Mouse (Mus musculus) stomach, embryonic 15.5 days (tissue): ENCODE data around the gene Cnmd. TPM values are rescaled to one million over a fixed set of nuclear protein-coding genes. Genes with fewer than 3 reads are reported as not detected.
A peak's percentile ranks its signal among the peaks of the same experiment; 100 is the strongest.

Experiments used
- ATAC-seq: fragments of 200-750 bp; cut with Nextera tagmentation; 2 replicates; pipeline ENCODE4 v1.8.0; 2017; ENCODE audit warnings: low read depth, moderate number of reproducible peaks, moderate TSS enrichment; ENCODE audit not compliant: insufficient read depth, low FRiP score
- H3K27ac ChIP-seq: fragments of 300-500 bp; sonication (generic); 2 replicates; pipeline ENCODE4 v1.5.1; 2015; ENCODE audit warnings: mild to moderate bottlenecking, inconsistent platforms
- H3K27me3 ChIP-seq: fragments of 300-500 bp; sonication (generic); replicated peaks from 2 replicates; pipeline ENCODE4 v1.6.1; 2015; ENCODE audit warnings: inconsistent platforms
- H3K36me3 ChIP-seq: fragments of 300-500 bp; sonication (generic); 2 replicates; pipeline ENCODE4 v1.6.1; 2015; ENCODE audit warnings: inconsistent platforms
- H3K4me1 ChIP-seq: fragments of 300-500 bp; sonication (generic); 2 replicates; pipeline ENCODE4 v1.6.1; 2015; ENCODE audit warnings: inconsistent platforms
- H3K4me2 ChIP-seq: fragments of 300-500 bp; sonication (generic); 2 replicates; pipeline ENCODE4 v1.6.1; 2015; ENCODE audit warnings: mild to moderate bottlenecking, inconsistent platforms
- H3K4me3 ChIP-seq: fragments of 300-500 bp; sonication (generic); replicated peaks from 2 replicates; pipeline ENCODE4 v1.5.1; 2015; ENCODE audit warnings: inconsistent platforms
- H3K9ac ChIP-seq: fragments of 300-500 bp; sonication (generic); 2 replicates; pipeline ENCODE4 v1.6.1; 2015; ENCODE audit warnings: inconsistent platforms
- H3K9me3 ChIP-seq: fragments of 300-500 bp; sonication (generic); 2 replicates; pipeline ENCODE4 v1.6.1; 2016; ENCODE audit warnings: inconsistent platforms
- WGBS: fragments of 180-500 bp; shearing (Covaris S2); methylation state at CpG from one replicate; pipeline ENCODE4 v1.1.7; 2015; 5-methylcytosine and 5-hydroxymethylcytosine counted together
- polyA plus RNA-seq: library from polyadenylated mRNA; unstranded; fragments of >200 nt; fragmentation: Nextera tagmentation; extraction: Ambion mirVana; gene quantifications from 2 replicates; pipeline ENCODE4 v1.2.1, GENCODE M21; 2015

Gene Cnmd
- polyA plus RNA-seq = 1.9 and 2.3 TPM in 2 replicates

GRCm38 (mm10) chr14:79662001-79662400 lies at the start of gene Cnmd:
Cnmd (minus strand) TSS chr14:79662170.
- Histone ChIP-seq H3K4me1 (0 out of 2 replicates have a peak, but pooled peaks cover 3% of the 10 kb centered on the region), H3K36me3 (no peaks in the 10 kb centered on the region), H3K27me3 (no peaks in the 10 kb centered on the region), H3K9me3 (no peaks in the 10 kb centered on the region), H3K9ac (no peak within 1 kb of the TSS), H3K4me3 (no peak within 1 kb of the TSS; the same call in 1 of the 2 replicates), H3K27ac (no peak within 1 kb of the TSS), H3K4me2 (peak within 1 kb of the TSS; percentile 47)
- 60% methylated on average over 4 of the region's 4 CpGs for WGBS
- no peak for ATAC-seq

GRCm38 (mm10) chr14:79711301-79711700 lies 49.3 kb upstream of the Cnmd start:
- H3K4me3 ChIP-seq = no peak overlapping the region
- no peak overlapping the region for H3K4me2 ChIP-seq
- 81% methylated on average over 4 of the region's 4 CpGs for WGBS
- no peak overlapping the region for H3K27ac ChIP-seq
- no peaks in the 10 kb centered on the region for H3K4me1 ChIP-seq
- no peak for ATAC-seq
- H3K27me3 ChIP-seq = no peaks in the 10 kb centered on the region
- no peaks in the 10 kb centered on the region for H3K36me3 ChIP-seq
- H3K9ac ChIP-seq = no peak overlapping the region
- no peaks in the 10 kb centered on the region for H3K9me3 ChIP-seq

GRCm38 (mm10) chr14:79703523-79704172 lies 41.7 kb upstream of the Cnmd start:
- Histone ChIP-seq H3K27me3 (no peaks in the 10 kb centered on the region), H3K4me1 (peaks cover 6% of the 10 kb centered on the region; the same call in 1 of the 2 replicates), H3K9me3 (no peaks in the 10 kb centered on the region), H3K9ac (no peak overlapping the region), H3K4me3 (no peak overlapping the region), H3K27ac (no peak overlapping the region), H3K4me2 (no peak overlapping the region), H3K36me3 (no peaks in the 10 kb centered on the region)
- no peak for ATAC-seq
- 64% methylated on average over 22 of the region's 22 CpGs for WGBS

- no peaks in the 10 kb centered on the region for H3K36me3 ChIP-seq
- no peak overlapping the region for H3K4me3 ChIP-seq
- no peak for ATAC-seq
- H3K4me1 ChIP-seq = peaks cover 6% of the 10 kb centered on the region; the same call in 1 of the 2 replicates
- H3K9ac ChIP-seq = no peak overlapping the region
- H3K9me3 ChIP-seq = no peaks in the 10 kb centered on the region
- no peaks in the 10 kb centered on the region for H3K27me3 ChIP-seq
- WGBS = 39% methylated on average over 5 of the region's 5 CpGs
- H3K4me2 ChIP-seq = no peak overlapping the region
- no peak overlapping the region for H3K27ac ChIP-seq
These were observed 39.6 kb upstream of the Cnmd start for GRCm38 (mm10) chr14:79701606-79702005.

- no peaks in the 10 kb centered on the region for H3K27me3 ChIP-seq
- no peak overlapping the region for H3K27ac ChIP-seq
- H3K9me3 ChIP-seq = no peaks in the 10 kb centered on the region
- no peaks in the 10 kb centered on the region for H3K36me3 ChIP-seq
- no peak for ATAC-seq
- no peak overlapping the region for H3K4me3 ChIP-seq
- WGBS = 37% methylated on average over 7 of the region's 7 CpGs
- H3K4me2 ChIP-seq = no peak overlapping the region
- no peak overlapping the region for H3K9ac ChIP-seq
- H3K4me1 ChIP-seq = peaks cover 6% of the 10 kb centered on the region; the same call in 1 of the 2 replicates
These were observed 39.1 kb upstream of the Cnmd start for GRCm38 (mm10) chr14:79701054-79701453.

GRCm38 (mm10) chr14:79699381-79699780 lies 37.4 kb upstream of the Cnmd start:
- Histone ChIP-seq H3K9ac (no peak overlapping the region), H3K36me3 (no peaks in the 10 kb centered on the region), H3K9me3 (no peaks in the 10 kb centered on the region), H3K4me3 (no peak overlapping the region), H3K27me3 (no peaks in the 10 kb centered on the region), H3K27ac (no peak overlapping the region), H3K4me2 (no peak overlapping the region), H3K4me1 (peaks cover 6% of the 10 kb centered on the region; the same call in 1 of the 2 replicates)
- no peak for ATAC-seq
- WGBS = 57% methylated on average over 6 of the region's 6 CpGs

- H3K27ac ChIP-seq = no peak overlapping the region
- H3K4me3 ChIP-seq = no peak overlapping the region
- H3K9me3 ChIP-seq = no peaks in the 10 kb centered on the region
- H3K4me2 ChIP-seq = no peak overlapping the region
- no peaks in the 10 kb centered on the region for H3K27me3 ChIP-seq
- WGBS = 85% methylated on average over 7 of the region's 7 CpGs
- H3K9ac ChIP-seq = no peak overlapping the region
- no peaks in the 10 kb centered on the region for H3K36me3 ChIP-seq
- no peak for ATAC-seq
- no peaks in the 10 kb centered on the region for H3K4me1 ChIP-seq
These were observed 28.3 kb upstream of the Cnmd start for GRCm38 (mm10) chr14:79690068-79690844.

GRCm38 (mm10) chr14:79680652-79681051 lies 18.7 kb upstream of the Cnmd start:
- H3K4me3 ChIP-seq = no peak overlapping the region
- 50% methylated on average over 5 of the region's 5 CpGs for WGBS
- H3K4me2 ChIP-seq = no peak overlapping the region
- H3K27ac ChIP-seq = no peak overlapping the region
- no peaks in the 10 kb centered on the region for H3K27me3 ChIP-seq
- no peaks in the 10 kb centered on the region for H3K9me3 ChIP-seq
- H3K36me3 ChIP-seq = no peaks in the 10 kb centered on the region
- H3K9ac ChIP-seq = no peak overlapping the region
- no peaks in the 10 kb centered on the region for H3K4me1 ChIP-seq
- no peak for ATAC-seq

- H3K4me1 ChIP-seq = no peaks in the 10 kb centered on the region
- H3K9ac ChIP-seq = no peak overlapping the region
- H3K9me3 ChIP-seq = no peaks in the 10 kb centered on the region
- WGBS = 61% methylated on average over 14 of the region's 14 CpGs
- no peaks in the 10 kb centered on the region for H3K27me3 ChIP-seq
- no peak overlapping the region for H3K4me2 ChIP-seq
- H3K27ac ChIP-seq = no peak overlapping the region
- no peaks in the 10 kb centered on the region for H3K36me3 ChIP-seq
- ATAC-seq = no peak
- H3K4me3 ChIP-seq = no peak overlapping the region
These were observed 16.1 kb upstream of the Cnmd start for GRCm38 (mm10) chr14:79677891-79678687.

- Histone ChIP-seq H3K27me3 (no peaks in the 10 kb centered on the region), H3K27ac (no peak overlapping the region), H3K4me3 (no peak overlapping the region), H3K9me3 (no peaks in the 10 kb centered on the region), H3K4me1 (no peaks in the 10 kb centered on the region), H3K36me3 (no peaks in the 10 kb centered on the region), H3K4me2 (no peak overlapping the region), H3K9ac (no peak overlapping the region)
- no peak for ATAC-seq
- 54% methylated on average over 15 of the region's 15 CpGs for WGBS
These were observed 15.3 kb upstream of the Cnmd start for GRCm38 (mm10) chr14:79677108-79677753.

- Histone ChIP-seq H3K27me3 (no peaks in the 10 kb centered on the region), H3K4me3 (no peak overlapping the region), H3K9ac (no peak overlapping the region), H3K4me2 (no peak overlapping the region), H3K27ac (no peak overlapping the region), H3K9me3 (no peaks in the 10 kb centered on the region), H3K4me1 (no peaks in the 10 kb centered on the region), H3K36me3 (no peaks in the 10 kb centered on the region)
- WGBS = 49% methylated on average over 17 of the region's 17 CpGs
- no peak for ATAC-seq
These were observed 11.4 kb upstream of the Cnmd start for GRCm38 (mm10) chr14:79673083-79674013.
